Mouse (Mus musculus) hindbrain, embryonic 10.5 days (tissue): ENCODE data around the gene Gm17190. TPM values are rescaled to one million over a fixed set of nuclear protein-coding genes. Genes with fewer than 3 reads are reported as not detected.
"Not testable (repeated sequence)": the region's sequence is repeated elsewhere in the genome, so short reads cannot be mapped to it uniquely, and the experiment has no call there.

ENCODE experiments used
- DNase-seq: peaks from one replicate; pipeline ENCODE4 v3.0.0-alpha.2; 2017; ENCODE audit warnings: low spot score
- H3K27ac ChIP-seq: fragments of 300-500 bp; sonication (generic); 2 replicates; pipeline ENCODE4 v1.5.1; 2016; ENCODE audit warnings: mild to moderate bottlenecking, moderate library complexity
- H3K27me3 ChIP-seq: fragments of 300-500 bp; sonication (generic); 2 replicates; pipeline ENCODE4 v1.6.1; 2016; ENCODE audit warnings: mild to moderate bottlenecking; ENCODE audit not compliant: poor library complexity, insufficient read depth, severe bottlenecking
- H3K36me3 ChIP-seq: fragments of 300-500 bp; sonication (generic); 2 replicates; pipeline ENCODE4 v1.6.1; 2016; ENCODE audit warnings: mild to moderate bottlenecking, moderate library complexity
- H3K4me1 ChIP-seq: fragments of 300-500 bp; sonication (generic); replicated peaks from 2 replicates; pipeline ENCODE4 v1.6.1; 2016; ENCODE audit warnings: mild to moderate bottlenecking
- H3K4me3 ChIP-seq: fragments of 300-500 bp; sonication (generic); 2 replicates; pipeline ENCODE4 v1.5.1; 2016; ENCODE audit warnings: mild to moderate bottlenecking, moderate library complexity
- H3K9me3 ChIP-seq: fragments of 300-500 bp; sonication (generic); 2 replicates; pipeline ENCODE4 v1.6.1; 2016; ENCODE audit warnings: mild to moderate bottlenecking, moderate library complexity
- WGBS: fragments of 180-500 bp; shearing (Covaris S2); methylation state at CpG from one replicate; pipeline ENCODE4 v1.1.7; 2016; 5-methylcytosine and 5-hydroxymethylcytosine counted together
- polyA plus RNA-seq: library from polyadenylated mRNA; unstranded; fragments of >200 nt; fragmentation: Nextera tagmentation; extraction: Ambion mirVana; gene quantifications from 2 replicates; pipeline ENCODE4 v1.2.1, GENCODE M21; 2016

Gm17190 gene
- polyA plus RNA-seq = not detected in 2 replicates

GRCm38 (mm10) chr13:96081754-96082153 is at the start of gene Gm17190:
TSS of gene Gm17190 (plus strand) at chr13:96082054.
- DNase-seq, H3K27me3 ChIP-seq, H3K9me3 ChIP-seq, H3K36me3 ChIP-seq, H3K27ac ChIP-seq, H3K4me1 ChIP-seq, H3K4me3 ChIP-seq: not testable (repeated sequence)
- 90% methylated on average over 1 of the region's 1 CpGs for WGBS

- Histone ChIP-seq H3K27ac (no peak overlapping the region), H3K36me3 (no peaks in the 10 kb centered on the region), H3K9me3 (no peaks in the 10 kb centered on the region), H3K27me3 (no peaks in the 10 kb centered on the region), H3K4me1 (no peaks in the 10 kb centered on the region), H3K4me3 (no peak overlapping the region)
- WGBS = 89% methylated on average over 1 of the region's 1 CpGs
- no peak for DNase-seq
These were observed 42.3 kb upstream of the Gm17190 start for GRCm38 (mm10) chr13:96039536-96039935.

GRCm38 (mm10) chr13:96040275-96041042 is 41.4 kb upstream of the Gm17190 start:
- Histone ChIP-seq H3K27ac (no peak overlapping the region), H3K36me3 (no peaks in the 10 kb centered on the region), H3K27me3 (no peaks in the 10 kb centered on the region), H3K4me3 (no peak overlapping the region), H3K9me3 (no peaks in the 10 kb centered on the region), H3K4me1 (peaks cover 4% of the 10 kb centered on the region; the same call in 1 of the 2 replicates)
- 84% methylated on average over 11 of the region's 11 CpGs for WGBS
- DNase-seq = no peak

- no peak overlapping the region for H3K4me3 ChIP-seq
- peaks cover 5% of the 10 kb centered on the region; the same call in 1 of the 2 replicates for H3K4me1 ChIP-seq
- no peak overlapping the region for H3K27ac ChIP-seq
- 54% methylated on average over 5 of the region's 5 CpGs for WGBS
- H3K9me3 ChIP-seq = no peaks in the 10 kb centered on the region
- no peaks in the 10 kb centered on the region for H3K27me3 ChIP-seq
- H3K36me3 ChIP-seq = no peaks in the 10 kb centered on the region
- DNase-seq = no peak
These were observed 36.5 kb upstream of the Gm17190 start for GRCm38 (mm10) chr13:96045396-96045795.

GRCm38 (mm10) chr13:96052755-96053154 is 29.1 kb upstream of the Gm17190 start:
- WGBS = 81% methylated on average over 3 of the region's 3 CpGs
- Histone ChIP-seq H3K4me3 (no peak overlapping the region), H3K27me3 (no peaks in the 10 kb centered on the region), H3K4me1 (no peaks in the 10 kb centered on the region), H3K27ac (no peak overlapping the region), H3K36me3 (no peaks in the 10 kb centered on the region), H3K9me3 (no peaks in the 10 kb centered on the region)
- no peak for DNase-seq

GRCm38 (mm10) chr13:96073555-96073954 is 8.3 kb upstream of the Gm17190 start:
- Histone ChIP-seq H3K4me3 (no peak overlapping the region), H3K36me3 (no peaks in the 10 kb centered on the region), H3K9me3 (0 out of 2 replicates have a peak, but pooled peaks cover 4% of the 10 kb centered on the region), H3K27ac (no peak overlapping the region), H3K27me3 (no peaks in the 10 kb centered on the region), H3K4me1 (no peaks in the 10 kb centered on the region)
- 84% methylated on average over 8 of the region's 8 CpGs for WGBS
- DNase-seq = no peak

GRCm38 (mm10) chr13:96081276-96081675 is 578 bp upstream of the Gm17190 start, which contains the start of gene Gm20075:
TSS of gene Gm20075 (minus strand) at chr13:96081376.
- not testable (repeated sequence) for H3K27me3 ChIP-seq, DNase-seq, H3K4me3 ChIP-seq, H3K9me3 ChIP-seq, H3K36me3 ChIP-seq, H3K4me1 ChIP-seq, H3K27ac ChIP-seq
- 85% methylated on average over 3 of the region's 3 CpGs for WGBS

GRCm38 (mm10) chr13:96085581-96086302 is 3.9 kb downstream of the Gm17190 start:
- no peak for DNase-seq
- peaks cover 3% of the 10 kb centered on the region; the same call in 1 of the 2 replicates for H3K4me1 ChIP-seq
- H3K27me3 ChIP-seq = no peaks in the 10 kb centered on the region
- 94% methylated on average over 7 of the region's 7 CpGs for WGBS
- H3K27ac ChIP-seq = no peak overlapping the region
- H3K9me3 ChIP-seq = no peaks in the 10 kb centered on the region
- H3K36me3 ChIP-seq = no peaks in the 10 kb centered on the region
- no peak overlapping the region for H3K4me3 ChIP-seq

- Histone ChIP-seq H3K27me3 (no peaks in the 10 kb centered on the region), H3K9me3 (no peaks in the 10 kb centered on the region), H3K36me3 (no peaks in the 10 kb centered on the region), H3K4me3 (no peak overlapping the region), H3K27ac (no peak overlapping the region), H3K4me1 (peaks cover 7% of the 10 kb centered on the region; the same call in 1 of the 2 replicates)
- WGBS = 67% methylated on average over 4 of the region's 4 CpGs
- DNase-seq = no peak
These were observed 9.1 kb downstream of the Gm17190 start for GRCm38 (mm10) chr13:96090929-96091328.

GRCm38 (mm10) chr13:96106367-96106766 is 24.5 kb downstream of the Gm17190 start:
- Histone ChIP-seq H3K27me3 (no peaks in the 10 kb centered on the region), H3K36me3 (no peaks in the 10 kb centered on the region), H3K27ac (no peak overlapping the region), H3K9me3 (no peaks in the 10 kb centered on the region), H3K4me1 (no peaks in the 10 kb centered on the region), H3K4me3 (no peak overlapping the region)
- 88% methylated on average over 4 of the region's 4 CpGs for WGBS
- DNase-seq = no peak

GRCm38 (mm10) chr13:96110767-96111166 is 28.9 kb downstream of the Gm17190 start:
- no peaks in the 10 kb centered on the region for H3K27me3 ChIP-seq
- H3K4me3 ChIP-seq = no peak overlapping the region
- no peak overlapping the region for H3K27ac ChIP-seq
- no peak for DNase-seq
- H3K9me3 ChIP-seq = no peaks in the 10 kb centered on the region
- H3K4me1 ChIP-seq = no peaks in the 10 kb centered on the region
- 76% methylated on average over 3 of the region's 3 CpGs for WGBS
- no peaks in the 10 kb centered on the region for H3K36me3 ChIP-seq

- H3K9me3 ChIP-seq = no peaks in the 10 kb centered on the region
- no peaks in the 10 kb centered on the region for H3K36me3 ChIP-seq
- H3K4me1 ChIP-seq = no peaks in the 10 kb centered on the region
- no peak for DNase-seq
- no peaks in the 10 kb centered on the region for H3K27me3 ChIP-seq
- no peak overlapping the region for H3K27ac ChIP-seq
- H3K4me3 ChIP-seq = no peak overlapping the region
- WGBS = 83% methylated on average over 2 of the region's 2 CpGs
These were observed 30.9 kb downstream of the Gm17190 start for GRCm38 (mm10) chr13:96112711-96113110.

- WGBS = 63% methylated on average over 5 of the region's 5 CpGs
- Histone ChIP-seq H3K9me3 (no peaks in the 10 kb centered on the region), H3K4me3 (no peak overlapping the region), H3K4me1 (no peaks in the 10 kb centered on the region), H3K27ac (no peak overlapping the region), H3K27me3 (peaks cover 22% of the 10 kb centered on the region), H3K36me3 (no peaks in the 10 kb centered on the region)
- no peak for DNase-seq
These were observed 43.2 kb downstream of the Gm17190 start for GRCm38 (mm10) chr13:96125011-96125410.
